Mouse (Mus musculus): Measurements from ENCODE around the gene Pdlim5. TPM values are rescaled to one million over a fixed set of nuclear protein-coding genes. Genes with fewer than 3 reads are reported as not detected.

The Pdlim5 gene
- polyA plus RNA-seq, 1 experiment from 2014 or later = 169 TPM

DNA sequence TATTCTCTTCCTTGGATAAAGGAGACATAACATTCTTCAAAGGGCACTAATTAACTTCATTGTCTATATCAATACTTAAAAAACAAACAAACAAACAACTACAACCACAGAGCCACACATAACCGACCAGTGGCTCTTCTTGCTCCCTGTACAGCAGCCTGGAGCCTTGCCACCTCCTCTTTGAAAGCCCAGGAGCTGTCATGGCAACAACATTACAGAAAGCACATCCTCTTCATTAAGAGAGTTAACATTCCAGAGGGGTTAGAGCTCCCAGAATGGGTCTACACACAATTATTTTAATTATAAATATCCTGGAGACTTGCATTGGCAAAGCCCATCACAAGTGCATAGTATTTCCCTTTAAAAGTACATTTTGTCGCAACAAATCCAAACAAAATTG is 84.4 kb downstream of the Pdlim5 start:
- H3K9ac ChIP-seq = no peak overlapping the region
- H3K9me3 ChIP-seq = no peaks in the 10 kb centered on the region
- H3K27me3 ChIP-seq (replicated peaks) = no peaks in the 10 kb centered on the region
- peaks cover 7% of the 10 kb centered on the region for H3K36me3 ChIP-seq
- H3K27ac ChIP-seq (replicated peaks) = no peak overlapping the region
- no peak for ATAC-seq (ENCODE audit: extremely low read depth, insufficient number of reproducible peaks, low FRiP score, low TSS enrichment)
- H3K4me2 ChIP-seq = no peak overlapping the region
- H3K4me3 ChIP-seq = no peak overlapping the region
- WGBS = 50% methylated on average over 2 of the region's 2 CpGs
- H3K4me1 ChIP-seq = peaks cover 40% of the 10 kb centered on the region

DNA sequence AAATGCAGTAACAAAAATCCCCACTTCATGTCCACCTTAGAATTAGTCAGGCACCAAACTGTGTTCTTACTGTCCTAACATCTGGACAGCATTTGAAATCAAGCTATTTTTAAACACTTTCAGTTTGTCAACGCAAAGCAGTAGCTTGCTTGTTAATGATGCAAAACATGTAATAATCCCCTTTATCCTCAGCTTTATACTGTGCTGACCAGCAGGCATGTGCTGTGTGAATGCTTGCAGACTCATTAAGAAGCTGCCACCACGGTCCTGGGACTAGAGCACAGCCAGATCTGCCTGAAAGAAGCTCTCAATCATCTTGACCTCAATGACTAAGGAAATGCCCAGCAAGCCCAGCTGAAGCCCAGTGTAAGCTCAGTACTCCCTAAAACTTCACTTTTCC is 85.0 kb downstream of the Pdlim5 start:
- ATAC-seq (ENCODE audit: extremely low read depth, insufficient number of reproducible peaks, low FRiP score, low TSS enrichment) = no peak
- Histone ChIP-seq H3K36me3 (peaks cover 7% of the 10 kb centered on the region), H3K9me3 (no peaks in the 10 kb centered on the region), H3K9ac (no peak overlapping the region), H3K4me1 (peaks cover 34% of the 10 kb centered on the region), H3K27ac (replicated peaks) (peak overlapping the region; percentile 53; the same call in 1 of the 2 replicates), H3K27me3 (replicated peaks) (no peaks in the 10 kb centered on the region), H3K4me3 (no peak overlapping the region), H3K4me2 (no peak overlapping the region)
- 38% methylated on average over 2 of the region's 2 CpGs for WGBS

DNA sequence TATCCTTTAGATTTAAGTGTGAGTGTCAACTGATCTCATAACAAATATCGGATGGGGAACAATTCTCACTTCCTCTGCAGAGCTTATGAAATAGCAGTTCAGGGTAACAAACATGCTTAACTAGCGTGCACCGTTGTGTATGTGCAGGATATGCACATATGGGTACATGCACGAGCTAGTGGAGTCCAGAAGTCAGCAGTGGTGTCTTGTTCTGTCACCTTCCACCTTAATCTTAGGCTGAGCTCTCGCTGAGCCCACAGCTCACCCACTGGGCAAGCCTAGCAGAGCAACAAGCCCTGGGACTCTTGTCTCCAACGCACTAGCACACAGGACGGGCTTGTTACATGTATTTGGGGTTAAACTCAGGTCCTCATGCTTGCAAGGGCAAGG is 100.2 kb downstream of the Pdlim5 start:
- Histone ChIP-seq H3K9me3 (no peaks in the 10 kb centered on the region), H3K4me1 (peaks cover 5% of the 10 kb centered on the region; the same call in 1 of the 2 replicates), H3K27me3 (replicated peaks) (no peaks in the 10 kb centered on the region), H3K4me2 (no peak overlapping the region), H3K4me3 (no peak overlapping the region), H3K27ac (replicated peaks) (no peak overlapping the region), H3K9ac (no peak overlapping the region), H3K36me3 (peaks cover 19% of the 10 kb centered on the region; the same call in 1 of the 2 replicates)
- no peak for ATAC-seq (ENCODE audit: extremely low read depth, insufficient number of reproducible peaks, low FRiP score, low TSS enrichment)
- 76% methylated on average over 7 of the region's 7 CpGs for WGBS

DNA sequence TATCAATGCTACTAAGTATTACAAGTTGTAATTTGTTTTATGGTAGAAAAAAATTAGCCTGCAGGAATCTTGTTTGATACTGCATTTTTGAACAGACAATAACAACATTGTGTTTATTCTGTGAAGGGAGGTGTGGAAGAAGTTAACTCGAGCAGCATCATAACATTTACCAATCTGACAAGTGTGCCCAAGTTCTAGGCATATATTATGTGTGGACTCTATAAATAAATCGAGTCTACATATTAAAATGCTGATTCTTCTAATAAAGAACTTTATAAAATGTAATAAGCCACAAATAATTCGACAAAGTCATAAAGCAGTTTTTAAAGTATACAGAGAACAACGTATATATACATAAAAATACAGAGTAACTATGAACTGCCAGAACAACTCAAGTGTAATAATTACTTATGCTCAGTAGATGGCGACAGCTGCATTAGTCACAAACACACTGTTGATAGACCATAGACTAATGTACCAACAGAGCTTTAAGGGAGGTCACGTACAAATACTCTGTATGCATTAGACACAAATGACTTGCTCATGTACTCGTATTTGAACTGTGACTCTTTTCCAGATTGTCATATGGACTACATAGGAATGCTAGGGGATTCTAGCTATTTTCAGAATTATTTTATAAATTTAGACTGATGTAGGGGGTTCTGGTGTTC is 100.7 kb downstream of the Pdlim5 start:
- ATAC-seq (ENCODE audit: extremely low read depth, insufficient number of reproducible peaks, low FRiP score, low TSS enrichment) = no peak

DNA sequence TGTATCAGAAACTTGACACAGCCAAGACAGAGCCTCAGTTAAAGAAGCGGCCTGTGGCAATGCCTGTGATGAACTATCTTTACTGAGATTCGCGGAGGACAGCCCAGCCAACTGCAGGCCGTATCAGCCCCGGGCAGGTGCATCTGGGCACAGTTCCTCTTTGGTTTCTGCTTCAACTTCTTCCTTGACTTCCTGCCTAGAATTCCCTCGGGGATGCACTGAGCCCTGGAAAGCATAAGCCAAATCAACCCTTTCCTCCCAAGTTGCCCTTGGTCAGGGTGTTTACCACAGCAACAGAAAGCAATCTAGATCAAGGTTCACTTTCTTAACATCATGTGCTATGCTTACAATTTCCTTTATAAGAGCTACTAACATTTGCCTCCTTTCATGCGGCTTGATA is 101.9 kb downstream of the Pdlim5 start:
- H3K27me3 ChIP-seq (replicated peaks) = no peaks in the 10 kb centered on the region
- H3K4me2 ChIP-seq = no peak overlapping the region
- ATAC-seq (ENCODE audit: extremely low read depth, insufficient number of reproducible peaks, low FRiP score, low TSS enrichment) = no peak
- no peaks in the 10 kb centered on the region for H3K9me3 ChIP-seq
- peaks cover 8% of the 10 kb centered on the region for H3K4me1 ChIP-seq
- 71% methylated on average over 7 of the region's 7 CpGs for WGBS
- 0 out of 2 replicates have a peak, but pooled peaks cover 9% of the 10 kb centered on the region for H3K36me3 ChIP-seq
- H3K27ac ChIP-seq (replicated peaks) = no peak overlapping the region
- no peak overlapping the region for H3K9ac ChIP-seq
- no peak overlapping the region for H3K4me3 ChIP-seq

More for the DNA sequence above, 100.7 kb downstream of the Pdlim5 start:
- Histone ChIP-seq H3K4me2 (no peak overlapping the region), H3K4me3 (no peak overlapping the region), H3K27me3 (replicated peaks) (no peaks in the 10 kb centered on the region), H3K9ac (no peak overlapping the region), H3K4me1 (peaks cover 5% of the 10 kb centered on the region; the same call in 1 of the 2 replicates), H3K9me3 (no peaks in the 10 kb centered on the region), H3K27ac (replicated peaks) (no peak overlapping the region), H3K36me3 (peaks cover 18% of the 10 kb centered on the region; the same call in 1 of the 2 replicates)
- WGBS = 30% methylated on average over 7 of the region's 7 CpGs

DNA sequence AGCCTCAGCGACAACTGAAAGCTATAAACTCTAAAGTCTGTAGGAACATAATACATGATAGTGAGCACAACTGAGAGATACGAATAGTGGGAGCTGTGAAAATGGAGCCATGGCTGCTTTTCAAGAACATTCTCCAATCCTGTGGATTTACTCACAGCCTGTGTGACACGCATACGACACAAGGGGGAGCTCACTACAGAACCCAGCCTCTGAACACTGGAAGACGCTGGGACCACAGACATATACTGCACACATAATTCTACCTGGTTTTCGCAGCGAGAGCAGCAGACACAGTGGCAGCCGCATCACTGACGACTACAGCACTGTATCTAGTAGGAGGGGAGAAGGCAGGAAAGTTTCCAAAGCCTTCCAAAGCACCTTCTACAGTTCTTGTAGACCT is 112.8 kb downstream of the Pdlim5 start:
- Histone ChIP-seq H3K36me3 (peaks cover 15% of the 10 kb centered on the region), H3K4me1 (peaks cover 26% of the 10 kb centered on the region), H3K9ac (peak overlapping the region; percentile 47; the same call in 1 of the 2 replicates), H3K9me3 (no peaks in the 10 kb centered on the region), H3K4me3 (peak overlapping the region; percentile 35), H3K27ac (replicated peaks) (no peak overlapping the region), H3K27me3 (replicated peaks) (no peaks in the 10 kb centered on the region), H3K4me2 (peak overlapping the region; percentile 52)
- WGBS = 43% methylated on average over 9 of the region's 9 CpGs
- ATAC-seq (ENCODE audit: extremely low read depth, insufficient number of reproducible peaks, low FRiP score, low TSS enrichment) = no peak

DNA sequence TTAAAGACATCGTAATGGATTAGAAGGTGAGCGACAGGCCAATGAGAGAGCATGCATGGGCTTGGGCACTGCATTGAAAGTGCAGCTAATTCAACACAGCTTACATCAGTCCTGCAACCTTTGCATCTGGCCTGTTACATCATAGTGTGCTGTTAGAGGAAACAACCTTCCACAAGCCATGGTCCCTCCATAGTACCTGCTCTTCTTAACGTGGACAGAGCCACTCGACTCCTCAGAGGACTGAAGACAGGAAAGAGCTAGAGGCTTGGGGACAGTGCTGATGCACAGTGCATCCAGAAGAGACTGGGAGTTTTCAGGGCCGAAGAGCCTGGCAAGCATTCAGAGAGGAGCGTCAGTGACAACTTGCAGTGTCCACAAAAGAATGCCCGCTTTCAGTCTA is 113.8 kb downstream of the Pdlim5 start:
- 79% methylated on average over 7 of the region's 7 CpGs for WGBS
- H3K36me3 ChIP-seq = peaks cover 25% of the 10 kb centered on the region
- H3K9ac ChIP-seq = no peak overlapping the region
- no peak overlapping the region for H3K4me2 ChIP-seq
- H3K27me3 ChIP-seq (replicated peaks) = no peaks in the 10 kb centered on the region
- peak overlapping the region; percentile 16; the same call in 1 of the 2 replicates for H3K27ac ChIP-seq (replicated peaks)
- H3K9me3 ChIP-seq = no peaks in the 10 kb centered on the region
- no peak overlapping the region for H3K4me3 ChIP-seq
- H3K4me1 ChIP-seq = peaks cover 26% of the 10 kb centered on the region
- ATAC-seq (ENCODE audit: extremely low read depth, insufficient number of reproducible peaks, low FRiP score, low TSS enrichment) = no peak

DNA sequence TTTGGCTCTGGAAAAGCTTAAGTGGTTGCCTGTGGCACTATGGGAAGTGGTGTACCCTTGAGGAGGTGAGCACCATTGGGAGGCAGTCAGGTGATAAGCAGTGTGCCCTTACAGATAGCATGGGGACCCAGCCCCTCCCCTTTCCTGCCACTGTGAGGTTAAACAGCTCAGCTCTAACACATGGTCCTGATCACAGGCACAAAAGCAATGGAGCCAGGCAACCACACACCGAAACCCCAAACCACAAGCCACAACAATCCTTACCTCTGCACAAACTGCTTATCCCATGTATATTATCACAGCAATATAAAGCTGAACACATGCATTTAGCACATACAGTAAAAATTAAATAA is 114.4 kb downstream of the Pdlim5 start:
- Histone ChIP-seq H3K27ac (replicated peaks) (peak overlapping the region; percentile 72), H3K4me2 (no peak overlapping the region; the same call in 1 of the 2 replicates), H3K36me3 (peaks cover 31% of the 10 kb centered on the region), H3K4me1 (peaks cover 26% of the 10 kb centered on the region), H3K9ac (no peak overlapping the region), H3K9me3 (no peaks in the 10 kb centered on the region), H3K4me3 (no peak overlapping the region), H3K27me3 (replicated peaks) (no peaks in the 10 kb centered on the region)
- 31% methylated on average over 1 of the region's 1 CpGs for WGBS
- no peak; the same call in 1 of the 2 replicates for ATAC-seq (ENCODE audit: extremely low read depth, insufficient number of reproducible peaks, low FRiP score, low TSS enrichment)

DNA sequence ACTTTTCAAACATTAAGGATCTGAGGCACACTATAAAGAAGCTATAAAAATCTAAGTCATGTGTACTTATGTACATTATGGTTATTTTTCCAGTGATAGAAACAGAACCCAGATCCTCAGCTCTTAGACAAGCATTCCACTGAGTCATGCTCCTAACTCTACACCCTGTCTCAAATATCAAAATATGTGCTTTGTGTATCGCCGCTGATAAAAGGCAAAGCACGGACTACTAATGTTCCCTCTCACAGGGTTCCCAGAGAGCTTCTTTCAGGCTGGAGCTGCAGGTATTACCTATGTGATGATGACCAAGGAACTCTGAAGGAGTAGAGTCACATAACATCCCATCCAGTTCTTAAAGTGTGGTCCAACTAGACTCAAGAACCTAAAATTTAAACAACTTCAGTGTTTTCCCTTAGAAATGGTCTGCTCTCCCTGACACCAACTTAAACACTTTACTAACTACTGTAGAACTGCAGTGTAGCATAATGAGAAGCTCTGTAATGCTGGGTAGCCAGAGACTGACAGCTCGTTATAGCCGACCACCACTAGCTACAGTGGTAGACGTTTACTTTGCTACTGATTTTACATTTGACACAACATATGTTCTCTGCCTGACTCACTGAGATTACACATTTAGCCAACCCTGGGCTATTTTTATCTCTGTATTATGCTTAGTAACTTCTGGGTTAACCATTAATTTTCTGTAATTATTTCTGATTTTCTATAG is 115.0 kb downstream of the Pdlim5 start:
- Histone ChIP-seq H3K27ac (replicated peaks) (peak overlapping the region; percentile 72), H3K9ac (no peak overlapping the region), H3K4me2 (peak overlapping the region; percentile 24; the same call in 1 of the 2 replicates), H3K4me1 (peaks cover 26% of the 10 kb centered on the region), H3K9me3 (no peaks in the 10 kb centered on the region), H3K27me3 (replicated peaks) (no peaks in the 10 kb centered on the region), H3K4me3 (no peak overlapping the region), H3K36me3 (peaks cover 36% of the 10 kb centered on the region)
- 31% methylated on average over 6 of the region's 6 CpGs for WGBS
- ATAC-seq (ENCODE audit: extremely low read depth, insufficient number of reproducible peaks, low FRiP score, low TSS enrichment) = no peak

DNA sequence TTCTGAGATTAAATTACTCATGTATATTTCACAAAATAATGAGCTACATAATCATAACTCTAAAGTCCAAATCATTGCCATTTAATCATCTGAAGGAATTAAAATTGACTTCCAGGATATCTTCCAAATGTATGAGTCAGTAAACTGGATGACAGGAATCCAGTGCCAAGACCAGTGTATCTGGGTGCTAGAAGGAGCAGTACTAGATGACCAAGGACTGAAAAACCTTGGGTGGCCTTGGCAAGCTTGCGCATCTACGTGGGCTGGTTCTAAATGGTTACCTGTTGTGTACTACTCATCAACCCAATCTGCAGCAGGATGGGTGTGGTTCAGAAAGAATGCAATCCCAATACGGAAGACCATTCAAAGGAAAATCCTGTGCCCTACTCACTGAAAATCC is 116.5 kb downstream of the Pdlim5 start:
- Histone ChIP-seq H3K27ac (replicated peaks) (no peak overlapping the region), H3K4me2 (no peak overlapping the region), H3K36me3 (peaks cover 37% of the 10 kb centered on the region), H3K9me3 (no peaks in the 10 kb centered on the region), H3K9ac (no peak overlapping the region), H3K27me3 (replicated peaks) (no peaks in the 10 kb centered on the region), H3K4me3 (no peak overlapping the region), H3K4me1 (peaks cover 26% of the 10 kb centered on the region)
- no peak for ATAC-seq (ENCODE audit: extremely low read depth, insufficient number of reproducible peaks, low FRiP score, low TSS enrichment)
- WGBS = 81% methylated on average over 3 of the region's 3 CpGs

DNA sequence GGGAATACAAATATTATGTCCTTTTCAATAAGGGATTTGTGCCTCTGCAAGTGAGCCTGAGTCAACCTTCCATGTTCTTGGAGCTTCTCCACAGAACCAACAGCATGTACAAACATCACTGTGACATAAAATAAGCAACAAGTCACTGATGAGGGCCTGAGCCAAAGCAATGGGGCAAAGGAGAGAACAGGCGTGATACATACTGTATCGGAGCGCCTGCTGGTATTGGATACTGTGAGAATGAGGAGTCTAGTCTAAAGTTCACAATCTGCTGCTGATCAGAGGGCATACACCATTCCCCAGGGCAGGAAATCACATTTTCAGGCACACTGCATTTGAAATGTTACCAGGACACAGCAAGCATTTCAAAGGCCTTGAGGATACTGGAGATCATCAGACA is 119.0 kb downstream of the Pdlim5 start:
- Histone ChIP-seq H3K36me3 (peaks cover 42% of the 10 kb centered on the region), H3K4me2 (no peak overlapping the region), H3K27ac (replicated peaks) (no peak overlapping the region), H3K9me3 (no peaks in the 10 kb centered on the region), H3K27me3 (replicated peaks) (no peaks in the 10 kb centered on the region), H3K9ac (no peak overlapping the region), H3K4me3 (no peak overlapping the region), H3K4me1 (peaks cover 20% of the 10 kb centered on the region)
- ATAC-seq (ENCODE audit: extremely low read depth, insufficient number of reproducible peaks, low FRiP score, low TSS enrichment) = no peak
- 79% methylated on average over 3 of the region's 3 CpGs for WGBS
